Mouse (Mus musculus): ENCODE results near the gene Ccdc154.

Gene Ccdc154

DNA sequence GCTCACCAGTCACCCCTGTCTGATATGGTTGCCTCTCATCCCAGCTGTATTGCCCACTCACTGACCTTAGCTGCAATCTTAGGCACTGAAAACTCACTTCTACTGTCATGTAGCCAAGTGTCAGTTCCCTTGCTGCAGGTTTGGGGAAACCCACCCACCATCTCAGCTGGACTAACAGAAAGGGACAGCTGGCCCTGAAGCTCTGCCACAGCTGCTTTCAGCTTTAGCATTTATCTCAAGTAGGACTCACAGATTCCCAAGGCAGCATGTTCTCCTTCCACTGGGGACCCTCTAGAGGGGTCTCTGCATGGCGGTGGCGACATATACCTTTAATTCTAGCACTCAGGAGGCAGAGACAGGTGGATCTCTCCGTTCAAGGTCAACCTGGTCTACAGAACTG lies 2.5 kb downstream of the Ccdc154 start:
- CTCF ChIA-PET: interaction anchor here in 2 of 4 experiments (0.5 to 1.4 kb wide), 2 partner anchors 48 to 1104 kb away, joined by 3 to 4 read pairs; no protein-coding TSS in a partner anchor
- POLR2A ChIA-PET: interaction anchor here in 2 of 4 experiments (1.7 to 5.4 kb wide), 3 partner anchors 19 to 228 kb away, joined by 4 to 35 read pairs (median 20); partner anchors contain the start of genes BC003965 (in 2 of the 2) and Mapk8ip3 (in 1 of the 2)

DNA sequence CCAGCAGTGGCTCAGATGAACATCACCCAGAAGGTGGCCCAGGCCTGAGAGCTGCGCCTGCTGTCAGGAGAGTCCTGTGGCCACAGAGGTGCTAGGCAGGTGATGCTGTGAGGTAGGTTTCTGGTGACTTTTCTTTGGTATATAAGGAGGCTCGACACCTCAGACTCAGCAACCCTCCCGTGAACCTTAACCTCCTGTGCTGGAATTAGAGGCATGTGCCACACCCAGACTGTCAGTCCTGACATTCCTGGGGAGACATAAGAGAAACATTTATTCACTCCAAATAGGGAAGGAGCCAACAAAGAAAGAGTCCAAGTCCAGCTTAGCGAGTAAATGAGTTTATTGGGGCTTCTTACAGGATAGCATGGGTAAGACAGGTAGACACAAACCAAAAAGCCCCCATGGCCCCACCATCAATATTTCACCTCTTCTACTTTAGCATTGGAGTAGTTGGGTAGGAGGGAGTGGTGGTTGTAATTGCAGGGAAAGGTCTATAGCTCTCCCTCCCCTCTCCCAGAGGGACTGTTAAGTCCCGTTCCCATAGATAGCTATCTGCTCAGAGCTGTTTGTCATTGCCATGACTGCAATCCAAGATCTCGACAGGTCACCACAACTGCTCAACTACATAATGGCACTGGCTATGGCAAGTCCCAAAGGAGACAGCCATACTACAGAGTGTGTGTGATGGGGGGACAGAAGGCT lies 3.9 kb downstream of the Ccdc154 start:
- ChIA-PET CTCF (interaction anchor here in 2 of 4 experiments (0.7 to 0.9 kb wide), 2 partner anchors 13 to 26 kb away, joined by 3 to 4 read pairs; no protein-coding TSS in a partner anchor), POLR2A (interaction anchor here in 2 of 4 experiments (1.0 to 5.4 kb wide), 5 partner anchors 11 to 20 kb away, joined by 3 to 35 read pairs (median 7); partner anchors contain the start of gene BC003965 (in 2 of the 2))

GRCm38 (mm10) chr17:25169706-25170105 lies 7.4 kb downstream of the Ccdc154 start:
- ChIA-PET CTCF (interaction anchor here in 1 of 4 experiments (0.7 kb wide), 1 partner anchor 87 kb away, joined by 3 read pairs; no protein-coding TSS in a partner anchor), POLR2A (interaction anchor here in 3 of 4 experiments (0.6 to 5.4 kb wide), 5 partner anchors 14 to 345 kb away, joined by 3 to 35 read pairs (median 4); partner anchors contain the start of genes BC003965 (in 1 of the 3) and Ube2i (in 1 of the 3))

DNA sequence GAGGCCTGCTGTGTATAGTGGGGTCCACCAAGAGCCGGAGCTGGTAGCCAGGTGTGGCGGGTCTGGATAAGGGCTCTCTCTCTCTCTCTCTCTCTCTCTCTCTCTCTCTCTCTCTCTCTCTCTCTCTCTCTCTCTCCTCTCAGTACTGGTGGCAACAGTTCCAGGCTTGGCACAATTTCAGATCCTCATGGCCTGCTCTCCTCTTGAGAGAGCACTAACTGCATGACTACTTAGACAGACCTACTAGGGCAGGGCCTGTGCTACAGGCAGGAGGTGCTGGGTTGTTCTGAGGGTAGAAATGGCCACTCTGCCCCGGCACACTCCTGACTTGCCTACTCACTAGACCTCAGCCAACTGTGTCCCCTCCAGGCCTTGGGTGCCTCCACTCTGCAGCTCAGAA lies 10.3 kb downstream of the Ccdc154 start:
- CTCF ChIA-PET: interaction anchor here in 1 of 4 experiments (0.7 kb wide), 1 partner anchor 659 kb away, joined by 3 read pairs; no protein-coding TSS in a partner anchor
- POLR2A ChIA-PET: interaction anchor here (0.6 to 2.5 kb wide), 11 partner anchors 10 to 1080 kb away, joined by 3 to 20 read pairs (median 4); partner anchors contain the start of genes BC003965 (in 3 of the 4) and Ccdc154 (in 1 of the 4)

- CTCF ChIA-PET: interaction anchor here in 1 of 4 experiments (0.7 kb wide), 1 partner anchor 330 kb away, joined by 3 read pairs; no protein-coding TSS in a partner anchor
- POLR2A ChIA-PET: interaction anchor here in 3 of 4 experiments (0.5 to 2.3 kb wide), 11 partner anchors 8 to 99 kb away, joined by 3 to 6 read pairs (median 4); partner anchors contain the start of genes BC003965 (in 3 of the 3) and Ccdc154 (in 1 of the 3)
Measured at GRCm38 (mm10) chr17:25175411-25175810, 13.2 kb downstream of the Ccdc154 start, which contains the start of gene Gm38655. Gene Gm38655 (minus strand): TSS chr17:25175471.

- POLR2A ChIA-PET: interaction anchor here (0.6 to 4.3 kb wide), 33 partner anchors 7 to 588 kb away, joined by 3 to 35 read pairs (median 5); partner anchors contain the start of genes Gm38655 (in 2 of the 4), Ube2i (in 2 of the 4), Gnptg (in 1 of the 4) and Telo2 (in 1 of the 4)
- CTCF ChIA-PET: interaction anchor here in 2 of 4 experiments (0.6 kb wide), 2 partner anchors 113 to 1398 kb away, joined by 3 to 6 read pairs; no protein-coding TSS in a partner anchor
Measured at GRCm38 (mm10) chr17:25183232-25183631, 21.0 kb downstream of the Ccdc154 start.

DNA sequence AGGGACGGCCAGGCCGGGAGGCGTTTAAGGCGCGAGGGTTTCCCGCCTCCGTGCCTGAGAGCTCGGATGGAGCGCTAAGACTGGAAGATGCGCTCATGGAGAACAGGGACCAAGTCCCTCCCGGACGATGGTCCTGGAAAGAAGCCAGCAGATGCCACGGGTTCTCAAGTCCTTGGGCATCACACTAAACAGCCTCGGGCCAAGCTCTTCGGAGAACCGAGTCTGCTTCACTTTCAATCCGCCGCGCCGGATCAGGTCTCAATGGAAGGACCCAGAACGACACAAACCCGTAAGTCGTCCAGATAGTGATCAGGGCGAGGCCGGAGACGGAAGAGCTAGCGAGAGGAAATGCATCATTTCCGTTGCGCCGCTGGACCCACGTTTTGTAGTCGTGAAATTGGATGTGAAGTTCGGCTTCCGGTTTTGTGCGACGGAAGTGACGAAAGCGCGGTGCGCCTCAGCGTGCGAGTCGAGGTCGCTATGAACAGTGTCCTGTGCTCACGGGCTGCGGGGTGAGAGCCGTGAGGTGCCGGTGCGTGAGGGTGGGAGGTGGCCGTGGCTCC lies 21.9 kb downstream of the Ccdc154 start, which contains the start of gene BC003965:
TSS of gene BC003965 (plus strand) at position 426 of the 563 bp plus-strand sequence.
- POLR2A ChIA-PET: interaction anchor here (0.6 to 4.3 kb wide), 74 partner anchors 8 to 656 kb away, joined by 3 to 35 read pairs (median 4); partner anchors contain the start of genes Ube2i (in 4 of the 4), Gm38655 (in 3 of the 4), Gnptg (in 3 of the 4) and Tsr3 (in 3 of the 4)

DNA sequence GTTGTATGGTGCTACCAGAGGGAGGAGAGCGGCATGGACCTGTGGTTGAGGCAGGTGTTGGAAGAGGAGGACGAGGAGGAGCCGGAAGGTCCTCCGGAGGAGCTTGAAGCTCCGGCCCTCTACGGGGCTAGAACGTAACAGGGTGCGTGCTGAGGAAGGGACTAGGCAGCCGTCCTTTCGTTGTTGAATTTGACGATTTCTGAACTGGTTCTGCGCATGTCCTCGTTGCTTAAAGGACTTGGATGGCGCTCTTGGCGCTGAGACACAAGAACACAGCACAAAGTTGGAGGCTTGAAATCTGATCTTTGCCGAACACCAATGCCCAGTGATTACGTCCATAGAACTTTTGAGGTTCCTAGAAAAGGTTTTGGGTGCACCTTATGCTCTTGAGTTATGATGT lies 22.7 kb downstream of the Ccdc154 start:
- ChIA-PET CTCF (interaction anchor here in 1 of 4 experiments (1.3 kb wide), 1 partner anchor 89 kb away, joined by 3 read pairs; no protein-coding TSS in a partner anchor), POLR2A (interaction anchor here (0.6 to 4.3 kb wide), 55 partner anchors 9 to 657 kb away, joined by 3 to 35 read pairs (median 5); partner anchors contain the start of genes Ube2i (in 4 of the 4), Gnptg (in 3 of the 4), Tsr3 (in 3 of the 4) and Ccdc154 (in 1 of the 4))

More for the DNA sequence above, 21.9 kb downstream of the Ccdc154 start, which contains the start of gene BC003965:
- CTCF ChIA-PET: interaction anchor here in 1 of 4 experiments (1.3 kb wide), 1 partner anchor 89 kb away, joined by 3 read pairs; no protein-coding TSS in a partner anchor

DNA sequence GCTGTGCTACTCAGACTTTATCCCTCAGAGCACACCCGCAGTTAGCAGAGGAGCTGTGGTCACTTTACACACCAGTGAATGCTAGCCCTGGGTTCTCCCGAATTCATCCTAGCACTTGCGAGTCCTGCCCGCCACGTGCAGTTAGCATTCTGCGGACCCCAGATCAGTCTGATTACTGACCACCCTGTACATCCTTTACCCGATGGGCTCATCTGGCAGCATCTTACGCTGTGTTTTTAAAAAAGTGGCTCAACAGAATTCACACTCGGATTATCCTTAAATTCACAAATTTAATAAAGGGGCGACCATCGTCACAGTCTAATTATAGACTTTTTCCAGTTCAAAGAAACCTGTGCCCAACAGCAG lies 25.5 kb downstream of the Ccdc154 start:
- ChIA-PET POLR2A (interaction anchor here in 2 of 4 experiments (0.8 to 1.9 kb wide), 7 partner anchors 12 to 86 kb away, joined by 3 to 7 read pairs (median 4); partner anchors contain the start of gene Ube2i (in 1 of the 2)), CTCF (interaction anchor here in 1 of 4 experiments (0.6 kb wide), 1 partner anchor 1480 kb away, joined by 3 read pairs; no protein-coding TSS in a partner anchor)

DNA sequence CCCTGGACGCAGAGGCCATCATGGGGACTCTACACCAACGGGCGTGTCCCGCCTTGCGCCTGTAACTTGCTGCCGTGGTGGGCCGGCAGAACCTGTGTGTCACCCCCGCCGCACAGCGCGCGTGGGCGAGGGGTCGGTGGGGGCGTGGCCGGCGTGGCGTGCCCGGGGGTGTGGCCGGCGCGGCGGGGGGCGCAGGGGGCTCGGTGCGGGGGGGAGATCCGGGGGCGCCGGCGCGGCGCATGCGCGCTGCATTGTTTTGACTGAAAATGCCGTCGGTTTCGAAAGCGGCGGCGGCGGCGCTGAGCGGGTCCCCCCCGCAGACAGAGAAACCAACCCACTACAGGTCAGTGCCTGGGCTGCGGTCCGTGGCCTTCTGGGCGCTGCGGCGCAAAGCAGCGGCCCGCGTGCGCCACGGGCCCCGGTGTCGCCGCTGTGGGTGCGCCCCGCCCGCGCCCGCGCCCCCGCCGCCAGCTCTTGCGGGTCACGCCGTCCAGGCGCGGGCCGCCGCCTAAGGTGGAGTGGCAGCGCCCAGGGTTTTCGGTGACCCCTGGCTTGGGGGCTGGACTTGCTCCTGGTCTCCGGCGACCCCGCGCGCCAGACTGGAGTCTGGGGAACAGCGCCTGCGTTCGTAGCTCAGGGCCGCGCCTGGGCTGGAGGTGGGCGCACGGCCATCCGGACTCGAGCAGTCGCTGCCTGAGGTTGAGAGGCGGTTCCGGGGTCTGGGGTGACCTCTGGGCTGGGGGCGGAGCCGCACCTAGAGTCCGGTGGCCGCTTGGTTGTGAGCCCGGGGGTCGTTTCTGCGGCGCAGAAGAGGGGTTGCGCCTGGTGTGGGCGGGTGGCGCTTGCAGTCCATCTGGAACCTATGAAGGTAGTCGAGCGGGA lies 26.1 kb downstream of the Ccdc154 start, which contains the start of gene Unkl:
TSS of gene Unkl (plus strand) at position 248 of the 882 bp plus-strand sequence.
- POLR2A ChIA-PET: interaction anchor here in 2 of 4 experiments (0.5 to 1.7 kb wide), 7 partner anchors 12 to 171 kb away, joined by 3 to 7 read pairs (median 3); no protein-coding TSS in a partner anchor
- CTCF ChIA-PET: interaction anchor here in 1 of 4 experiments (0.6 kb wide), 1 partner anchor 1479 kb away, joined by 3 read pairs; no protein-coding TSS in a partner anchor

GRCm38 (mm10) chr17:25189091-25189490 lies 26.8 kb downstream of the Ccdc154 start:
- ChIA-PET CTCF (no interaction called here), POLR2A (interaction anchor here in 2 of 4 experiments (1.2 to 1.7 kb wide), 4 partner anchors 11 to 85 kb away, joined by 3 to 7 read pairs (median 5); no protein-coding TSS in a partner anchor)

DNA sequence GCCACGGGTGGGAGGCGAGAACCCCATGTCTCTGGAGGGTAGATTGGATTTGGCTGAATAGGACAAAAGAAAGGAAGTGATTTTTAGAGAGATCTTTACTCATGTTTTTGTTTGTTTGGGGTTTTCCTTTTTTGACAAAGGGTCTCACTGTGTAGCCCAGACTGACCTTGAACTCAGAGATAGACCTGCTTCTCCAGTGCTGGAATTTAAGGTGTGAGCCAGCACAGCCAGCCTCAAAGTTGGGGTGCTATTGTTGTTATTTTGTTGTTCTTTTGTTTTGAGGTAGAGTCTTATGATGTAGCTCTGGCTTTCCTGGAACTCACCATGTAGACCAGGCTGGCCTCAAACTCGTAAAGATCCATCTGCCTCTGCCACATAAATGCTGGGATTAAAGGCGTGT lies 40.1 kb downstream of the Ccdc154 start:
- POLR2A ChIA-PET: interaction anchor here in 2 of 4 experiments (0.6 to 1.4 kb wide), 5 partner anchors 9 to 243 kb away, joined by 3 to 4 read pairs (median 3); partner anchors contain the start of gene BC003965 (in 1 of the 2)
- CTCF ChIA-PET: interaction anchor here in 1 of 4 experiments (0.6 kb wide), 1 partner anchor 25 kb away, joined by 5 read pairs; no protein-coding TSS in a partner anchor

GRCm38 (mm10) chr17:25210006-25210405 lies 47.7 kb downstream of the Ccdc154 start:
- CTCF ChIA-PET: no interaction called here

GRCm38 (mm10) chr17:25210680-25211466 lies 48.6 kb downstream of the Ccdc154 start:
- CTCF ChIA-PET: no interaction called here
- POLR2A ChIA-PET: interaction anchor here in 1 of 4 experiments (1.3 kb wide), 1 partner anchor 26 kb away, joined by 3 read pairs; the partner anchor contains the start of gene BC003965

More at GRCm38 (mm10) chr17:25210006-25210405, 47.7 kb downstream of the Ccdc154 start:
- POLR2A ChIA-PET: interaction anchor here in 3 of 4 experiments (0.6 to 1.6 kb wide), 5 partner anchors 10 to 526 kb away, joined by 3 read pairs; partner anchors contain the start of genes BC003965 (in 1 of the 3), Mslnl (in 1 of the 3) and Unkl (in 1 of the 3)

- CTCF ChIA-PET: no interaction called here
- POLR2A ChIA-PET: interaction anchor here in 1 of 4 experiments (1.4 kb wide), 1 partner anchor 12 kb away, joined by 4 read pairs; no protein-coding TSS in a partner anchor
Measured at GRCm38 (mm10) chr17:25211705-25212104, 49.4 kb downstream of the Ccdc154 start.

All from embryonic stem cell, embryonic (primary cell).